Mouse (Mus musculus): Measurements from ENCODE around the gene Trak1. TPM values are rescaled to one million over a fixed set of nuclear protein-coding genes. Genes with fewer than 3 reads are reported as not detected.
"Not testable (repeated sequence)": the region's sequence is repeated elsewhere in the genome, so short reads cannot be mapped to it uniquely, and the experiment has no call there.

Gene Trak1
- polyA plus RNA-seq, 1 experiment from 2014 or later: 43.0 TPM

DNA sequence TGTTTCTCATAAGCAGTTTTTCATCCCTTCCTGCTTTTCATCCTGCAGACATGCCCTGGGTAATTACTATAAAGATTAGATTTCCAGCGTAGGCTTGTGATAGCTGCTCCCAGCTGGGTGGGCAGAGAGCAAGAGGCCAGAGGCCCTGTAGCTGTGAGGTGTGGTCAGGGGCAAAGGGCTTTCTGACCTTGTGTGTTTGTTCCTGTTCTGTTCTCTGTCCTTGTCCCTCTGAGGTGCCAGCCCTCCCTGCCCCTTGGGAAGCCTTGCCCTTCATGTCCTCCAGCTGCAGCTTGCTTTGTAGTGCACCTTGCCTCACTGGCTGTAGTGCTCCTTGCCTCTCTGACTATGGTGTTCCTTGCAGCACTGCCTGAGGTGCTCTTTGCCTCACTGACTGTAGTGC, 139.2 kb downstream of the Trak1 start:
- Histone ChIP-seq H3K4me3 (no peak overlapping the region), H3K9me3 (no peaks in the 10 kb centered on the region), H3K4me1 (replicated peaks) (no peaks in the 10 kb centered on the region; the same call in 1 of the 2 replicates), H3K27me3 (no peaks in the 10 kb centered on the region), H3K27ac (no peak overlapping the region), H3K36me3 (peaks cover 28% of the 10 kb centered on the region), H3K4me2 (no peak overlapping the region), H3K9ac (no peak overlapping the region)
- no peak for ATAC-seq (ENCODE audit: low FRiP score)
- 79% methylated on average over 1 of the region's 1 CpGs for WGBS

DNA sequence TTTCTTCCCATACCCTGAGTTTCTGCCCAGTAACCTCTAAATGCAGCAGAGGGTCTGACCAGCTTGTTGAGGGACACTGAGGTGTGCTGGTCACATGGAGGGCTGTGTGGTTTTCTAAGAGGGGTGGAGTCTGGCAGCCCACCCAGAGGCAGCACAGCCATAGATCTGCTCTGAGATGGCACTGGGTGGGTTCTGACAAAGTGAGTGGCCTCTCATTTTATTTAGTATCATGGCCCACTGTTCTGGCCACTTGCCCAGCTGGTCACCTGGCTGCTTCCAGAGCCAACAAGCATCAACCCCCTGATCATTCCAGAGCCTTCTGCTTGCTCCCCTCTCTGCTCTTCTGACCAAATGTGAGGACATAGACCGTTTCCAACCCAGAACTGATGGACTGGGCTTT, 144.8 kb downstream of the Trak1 start:
- no peak for ATAC-seq (ENCODE audit: low FRiP score)
- H3K36me3 ChIP-seq: peaks cover 60% of the 10 kb centered on the region
- H3K27me3 ChIP-seq: no peaks in the 10 kb centered on the region
- WGBS: 83% methylated on average over 1 of the region's 1 CpGs
- H3K4me2 ChIP-seq: no peak overlapping the region
- H3K27ac ChIP-seq: no peak overlapping the region
- H3K4me1 ChIP-seq (replicated peaks): peaks cover 12% of the 10 kb centered on the region
- no peaks in the 10 kb centered on the region for H3K9me3 ChIP-seq
- H3K4me3 ChIP-seq: no peak overlapping the region
- no peak overlapping the region for H3K9ac ChIP-seq

DNA sequence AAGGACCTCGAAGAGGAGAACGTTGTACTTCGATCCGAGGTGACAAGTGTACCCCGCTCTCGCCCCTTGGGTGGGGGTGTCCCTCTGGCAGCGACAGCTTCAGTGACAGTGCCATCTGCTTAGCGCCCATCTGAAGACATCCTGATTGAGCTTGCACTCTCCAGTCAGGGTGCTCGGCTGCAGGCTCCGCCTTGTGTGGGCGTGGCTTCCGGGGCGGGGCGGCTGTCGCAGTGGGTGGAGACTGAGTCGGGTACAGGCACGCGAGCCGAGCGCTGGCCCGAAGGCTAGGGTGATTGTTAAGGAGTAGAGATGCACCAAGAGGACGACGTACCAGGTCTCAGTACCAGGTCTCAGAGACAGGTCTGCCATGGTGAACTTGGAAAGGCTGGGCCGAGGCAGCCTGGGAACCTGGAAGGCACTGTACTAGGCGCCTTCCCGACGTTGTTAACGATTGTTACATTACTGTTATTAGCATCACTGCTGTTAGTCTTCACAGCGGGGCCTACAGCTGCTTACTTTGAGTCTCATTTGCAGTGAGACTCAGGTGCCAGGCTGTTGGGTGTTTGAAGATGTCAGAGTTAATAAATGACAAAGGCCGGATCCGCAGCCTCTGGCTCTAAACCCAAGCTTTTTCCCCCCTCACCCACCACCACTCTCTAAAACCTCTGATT, 146.5 kb downstream of the Trak1 start:
- Histone ChIP-seq H3K36me3 (peaks cover 77% of the 10 kb centered on the region), H3K9me3 (no peaks in the 10 kb centered on the region), H3K27me3 (no peaks in the 10 kb centered on the region), H3K9ac (no peak overlapping the region), H3K4me1 (replicated peaks) (peaks cover 12% of the 10 kb centered on the region), H3K27ac (peak overlapping the region; percentile 66), H3K4me3 (no peak overlapping the region), H3K4me2 (no peak overlapping the region)
- 69% methylated on average over 31 of the region's 31 CpGs for WGBS
- ATAC-seq (ENCODE audit: low FRiP score): peak; percentile 36; the same call in 1 of the 2 replicates

DNA sequence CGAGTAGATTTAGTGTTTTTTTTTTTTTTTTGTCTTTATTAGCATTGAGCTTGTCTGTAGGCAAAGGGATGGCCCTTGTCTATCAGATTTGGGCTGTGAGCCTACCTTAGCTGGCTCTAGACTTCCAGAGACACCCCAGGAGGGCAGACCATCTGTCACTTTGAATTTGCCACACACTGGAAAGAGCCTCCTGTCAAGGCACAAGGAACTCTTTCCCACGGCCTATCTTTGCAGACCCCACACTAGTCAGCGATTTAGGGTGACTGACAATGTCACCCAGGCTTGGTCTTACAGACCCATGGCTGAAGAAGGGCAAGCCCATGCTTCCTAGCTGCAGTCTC, 147.0 kb downstream of the Trak1 start:
- H3K27me3 ChIP-seq: no peaks in the 10 kb centered on the region
- no peak overlapping the region for H3K4me3 ChIP-seq
- H3K9me3 ChIP-seq: no peaks in the 10 kb centered on the region
- ATAC-seq (ENCODE audit: low FRiP score): no peak
- H3K27ac ChIP-seq: peak overlapping the region; percentile 66; the same call in 1 of the 2 replicates
- 63% methylated on average over 3 of the region's 3 CpGs for WGBS
- H3K36me3 ChIP-seq: peaks cover 82% of the 10 kb centered on the region
- no peak overlapping the region for H3K4me2 ChIP-seq
- peaks cover 12% of the 10 kb centered on the region for H3K4me1 ChIP-seq (replicated peaks)
- no peak overlapping the region for H3K9ac ChIP-seq

DNA sequence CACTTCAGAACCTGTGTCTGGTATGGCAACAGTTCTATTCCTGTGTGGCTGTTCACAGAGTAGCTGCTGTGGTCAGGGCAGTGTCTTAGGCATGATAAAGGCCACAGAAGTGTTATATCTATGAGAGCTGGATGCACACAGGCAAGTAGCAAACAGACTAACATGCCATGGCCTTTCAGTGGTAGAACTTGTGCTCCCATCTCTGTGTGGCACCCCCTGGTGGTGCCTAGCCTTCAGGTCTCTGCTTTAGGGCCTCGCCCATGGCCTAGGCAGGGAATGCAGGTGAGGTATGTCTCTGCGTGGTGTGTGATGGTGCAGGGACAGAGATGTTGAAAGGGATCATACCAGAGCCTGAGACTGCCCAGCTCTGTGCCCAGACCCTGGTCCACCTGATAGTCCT, 148.1 kb downstream of the Trak1 start:
- H3K9ac ChIP-seq: no peak overlapping the region
- no peak overlapping the region for H3K4me2 ChIP-seq
- no peaks in the 10 kb centered on the region for H3K27me3 ChIP-seq
- H3K36me3 ChIP-seq: peaks cover 93% of the 10 kb centered on the region
- 86% methylated on average over 2 of the region's 2 CpGs for WGBS
- no peaks in the 10 kb centered on the region for H3K9me3 ChIP-seq
- peaks cover 12% of the 10 kb centered on the region for H3K4me1 ChIP-seq (replicated peaks)
- no peak overlapping the region for H3K4me3 ChIP-seq
- ATAC-seq (ENCODE audit: low FRiP score): no peak
- no peak overlapping the region for H3K27ac ChIP-seq

DNA sequence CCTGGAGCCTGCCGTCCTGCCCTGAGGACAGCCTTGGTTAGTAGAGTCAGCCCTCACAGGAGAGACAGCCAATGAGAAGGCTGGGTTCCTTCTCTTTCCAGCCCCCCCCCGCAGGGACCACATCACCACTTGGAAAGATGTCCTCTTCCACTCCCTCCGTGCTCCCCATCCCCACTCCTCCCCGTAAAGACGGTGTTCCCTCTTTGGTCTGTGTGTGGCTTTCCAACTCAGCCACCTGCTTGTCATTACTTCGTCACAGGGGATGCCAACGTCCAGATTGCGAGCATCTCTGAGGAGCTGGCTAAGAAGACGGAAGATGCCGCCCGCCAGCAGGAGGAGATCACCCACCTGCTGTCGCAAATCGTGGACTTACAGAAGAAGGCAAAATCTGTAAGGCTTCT, 149.1 kb downstream of the Trak1 start:
- no peaks in the 10 kb centered on the region for H3K9me3 ChIP-seq

DNA sequence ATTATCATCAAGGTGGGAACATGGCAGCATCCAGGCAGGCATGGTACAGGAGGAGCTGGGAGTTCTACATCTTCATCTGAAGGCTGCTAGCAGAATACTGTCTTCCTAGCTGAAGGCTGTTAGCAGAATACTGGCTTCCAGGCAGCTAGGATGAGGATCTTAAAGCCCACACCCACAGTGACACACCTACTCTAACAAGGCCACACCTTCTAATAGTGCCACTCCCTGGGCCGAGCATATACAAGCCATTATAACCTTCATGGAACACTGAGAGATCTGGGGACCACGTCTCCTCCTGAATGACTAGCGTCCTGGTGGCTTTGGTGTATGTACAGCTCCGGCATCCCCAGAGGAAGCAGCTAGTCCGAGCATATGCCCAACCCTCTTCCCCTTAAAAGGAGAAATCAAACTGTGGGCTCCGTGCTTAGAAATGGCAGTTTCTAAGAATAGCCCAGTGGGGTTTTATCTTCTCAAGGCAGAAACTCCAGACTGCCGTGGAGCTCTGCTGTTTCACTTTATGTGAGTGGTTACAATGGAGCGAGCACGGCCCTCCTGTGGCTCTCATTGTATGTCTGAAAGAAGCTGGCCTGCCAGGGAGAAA, 155.1 kb downstream of the Trak1 start:
- H3K36me3 ChIP-seq: peaks cover 99% of the 10 kb centered on the region
- not testable (repeated sequence) for H3K4me1 ChIP-seq (replicated peaks); H3K27me3 ChIP-seq; H3K9me3 ChIP-seq; ATAC-seq (ENCODE audit: low FRiP score); H3K4me3 ChIP-seq; H3K9ac ChIP-seq; H3K4me2 ChIP-seq; H3K27ac ChIP-seq
- 48% methylated on average over 9 of the region's 9 CpGs for WGBS

More for the DNA sequence above, 149.1 kb downstream of the Trak1 start:
- H3K4me2 ChIP-seq: no peak overlapping the region
- no peaks in the 10 kb centered on the region for H3K27me3 ChIP-seq
- H3K36me3 ChIP-seq: peaks cover 96% of the 10 kb centered on the region
- no peak overlapping the region for H3K4me3 ChIP-seq
- peaks cover 12% of the 10 kb centered on the region for H3K4me1 ChIP-seq (replicated peaks)
- no peak overlapping the region for H3K27ac ChIP-seq
- H3K9ac ChIP-seq: 0 out of 2 replicates have a peak overlapping the region, but pooled peaks have one; percentile 8
- no peak for ATAC-seq (ENCODE audit: low FRiP score)
- 91% methylated on average over 13 of the region's 13 CpGs for WGBS

DNA sequence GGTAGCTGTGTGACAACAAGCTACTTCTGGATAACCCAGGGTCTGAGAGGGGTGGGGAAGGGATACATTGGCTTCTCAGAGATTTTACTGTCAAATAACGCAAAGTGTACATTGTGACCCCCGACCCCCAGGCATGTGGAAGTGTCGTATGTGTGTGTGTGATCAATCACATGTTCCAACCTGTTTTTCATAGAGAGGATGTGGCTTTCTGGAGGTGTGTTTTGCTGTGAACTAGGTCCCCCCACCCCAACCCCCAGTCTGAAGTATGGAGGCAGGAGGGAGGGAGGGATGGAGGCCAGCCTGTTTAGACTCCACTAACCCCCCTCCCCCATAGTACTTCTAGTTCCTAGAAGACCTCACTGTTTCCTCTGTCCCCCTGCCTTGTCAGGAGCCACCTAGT, 157.6 kb downstream of the Trak1 start:
- Histone ChIP-seq H3K4me1 (replicated peaks) (no peaks in the 10 kb centered on the region), H3K4me2 (no peak overlapping the region), H3K36me3 (peaks cover 94% of the 10 kb centered on the region), H3K9me3 (no peaks in the 10 kb centered on the region), H3K4me3 (no peak overlapping the region), H3K27me3 (no peaks in the 10 kb centered on the region), H3K27ac (no peak overlapping the region), H3K9ac (no peak overlapping the region)
- ATAC-seq (ENCODE audit: low FRiP score): no peak
- WGBS: 95% methylated on average over 3 of the region's 3 CpGs

DNA sequence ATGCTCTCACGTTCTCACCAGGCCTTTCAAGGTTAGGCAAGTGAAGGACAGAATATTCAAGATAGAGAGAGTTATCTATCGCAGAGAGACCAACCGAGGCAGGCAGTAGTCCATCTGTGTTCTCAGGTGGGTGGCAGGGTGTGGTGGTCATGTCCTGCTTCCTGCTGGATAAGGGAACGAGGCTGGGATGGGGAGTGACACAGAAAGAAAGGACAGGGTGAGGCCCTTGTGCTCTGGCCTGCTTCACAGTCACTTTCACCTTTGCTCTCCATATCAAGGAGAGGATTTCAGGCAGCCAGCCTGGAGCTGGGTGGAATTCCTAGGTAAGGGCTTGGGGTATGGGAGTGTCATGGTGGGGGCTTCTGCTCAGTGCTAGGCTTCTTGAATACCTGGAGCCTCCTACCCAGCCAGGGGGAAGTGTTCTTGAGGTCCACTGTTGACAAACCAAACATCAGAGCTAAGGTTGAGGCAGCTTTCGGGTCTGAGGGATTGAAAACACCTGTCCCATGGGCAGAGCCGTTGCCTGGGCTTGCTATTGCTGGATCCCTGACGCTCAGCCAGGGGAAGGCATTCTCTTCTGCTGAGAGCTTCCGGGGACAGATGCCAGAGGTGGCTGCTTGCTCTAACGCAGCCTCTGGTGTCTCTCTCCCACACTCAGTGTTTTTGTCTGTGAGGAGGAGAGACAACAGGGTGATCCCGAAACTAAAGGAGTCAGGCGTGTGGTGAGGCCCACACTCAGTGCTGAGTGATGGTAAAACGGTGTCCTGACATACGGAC, 159.6 kb downstream of the Trak1 start:
- no peaks in the 10 kb centered on the region for H3K4me1 ChIP-seq (replicated peaks)
- H3K27ac ChIP-seq: no peak overlapping the region
- ATAC-seq (ENCODE audit: low FRiP score): no peak
- no peak overlapping the region for H3K9ac ChIP-seq
- H3K4me3 ChIP-seq: no peak overlapping the region
- peaks cover 94% of the 10 kb centered on the region for H3K36me3 ChIP-seq
- 92% methylated on average over 13 of the region's 13 CpGs for WGBS
- no peaks in the 10 kb centered on the region for H3K9me3 ChIP-seq
- H3K4me2 ChIP-seq: no peak overlapping the region
- H3K27me3 ChIP-seq: no peaks in the 10 kb centered on the region

DNA sequence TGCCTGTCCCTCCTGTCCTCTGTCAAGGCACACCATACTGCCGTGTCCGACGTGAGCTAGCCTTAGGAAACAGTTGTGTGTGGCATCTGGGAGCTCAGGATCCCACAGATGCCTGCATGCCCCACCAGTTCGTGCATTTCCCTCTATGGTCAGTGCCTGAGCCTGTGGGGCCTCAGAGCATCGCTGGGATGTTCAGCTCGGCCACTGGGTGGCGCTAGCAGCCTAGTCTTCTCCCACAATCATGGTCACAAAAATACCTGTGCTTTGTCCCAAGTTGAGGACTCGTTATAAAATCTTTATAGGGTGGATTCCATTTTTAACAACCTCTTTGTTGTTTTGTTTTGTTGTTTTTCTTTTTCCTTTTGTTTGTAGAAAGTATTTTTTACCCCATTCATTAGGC, 161.2 kb downstream of the Trak1 start:
- no peak overlapping the region for H3K9ac ChIP-seq
- H3K4me1 ChIP-seq (replicated peaks): no peaks in the 10 kb centered on the region
- no peaks in the 10 kb centered on the region for H3K27me3 ChIP-seq
- ATAC-seq (ENCODE audit: low FRiP score): no peak
- 36% methylated on average over 8 of the region's 8 CpGs for WGBS
- peaks cover 91% of the 10 kb centered on the region for H3K36me3 ChIP-seq
- no peak overlapping the region for H3K4me3 ChIP-seq
- no peaks in the 10 kb centered on the region for H3K9me3 ChIP-seq
- H3K4me2 ChIP-seq: no peak overlapping the region
- no peak overlapping the region for H3K27ac ChIP-seq

DNA sequence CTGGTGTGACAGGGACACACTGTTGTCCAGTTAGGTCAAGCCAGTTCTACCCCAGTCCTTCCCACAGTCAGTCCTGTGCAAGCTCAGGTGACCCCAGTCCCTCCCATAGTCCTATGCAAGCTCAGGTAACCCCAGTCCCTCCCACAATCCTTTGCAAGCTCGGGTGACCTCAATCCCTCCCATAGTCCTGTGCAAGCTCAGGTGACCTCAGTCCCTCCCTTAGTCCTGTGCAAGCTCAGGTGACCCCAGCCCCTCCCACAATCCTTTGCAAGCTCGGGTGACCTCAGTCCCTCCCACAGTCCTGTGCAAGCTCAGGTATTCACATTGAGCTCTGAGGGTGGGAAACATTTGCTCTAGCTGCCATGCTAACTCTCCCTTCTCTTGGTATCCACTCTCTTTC, 162.6 kb downstream of the Trak1 start:
- Histone ChIP-seq H3K4me2 (no peak overlapping the region), H3K4me1 (replicated peaks) (no peaks in the 10 kb centered on the region), H3K9me3 (no peaks in the 10 kb centered on the region), H3K36me3 (peaks cover 87% of the 10 kb centered on the region), H3K4me3 (no peak overlapping the region), H3K27ac (no peak overlapping the region), H3K27me3 (no peaks in the 10 kb centered on the region), H3K9ac (no peak overlapping the region)
- 83% methylated on average over 2 of the region's 2 CpGs for WGBS
- ATAC-seq (ENCODE audit: low FRiP score): no peak

DNA sequence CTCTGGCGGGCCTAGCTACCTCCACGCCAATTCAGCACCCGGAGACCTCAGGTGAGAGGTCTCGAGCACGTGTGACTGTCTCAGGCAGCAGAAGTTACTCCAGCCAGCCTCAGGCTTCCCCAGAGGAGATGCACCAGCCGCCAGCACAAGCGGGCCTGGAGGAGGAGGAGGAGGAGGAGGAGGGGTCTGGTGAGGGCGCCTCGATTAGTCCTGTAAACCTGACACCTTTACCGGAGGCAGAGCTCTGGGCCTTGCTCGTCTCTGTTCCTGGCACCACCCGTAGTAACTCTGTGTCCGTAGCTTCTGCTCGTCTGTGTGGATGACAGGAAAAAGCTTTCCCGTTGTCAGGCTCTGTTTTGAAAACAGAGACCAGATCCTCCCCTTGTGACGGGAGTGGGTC, 163.2 kb downstream of the Trak1 start:
- no peaks in the 10 kb centered on the region for H3K4me1 ChIP-seq (replicated peaks)
- no peak overlapping the region for H3K4me2 ChIP-seq
- peaks cover 82% of the 10 kb centered on the region for H3K36me3 ChIP-seq
- no peak overlapping the region for H3K4me3 ChIP-seq
- H3K27ac ChIP-seq: no peak overlapping the region
- ATAC-seq (ENCODE audit: low FRiP score): no peak
- no peaks in the 10 kb centered on the region for H3K9me3 ChIP-seq
- no peaks in the 10 kb centered on the region for H3K27me3 ChIP-seq
- 80% methylated on average over 16 of the region's 16 CpGs for WGBS
- no peak overlapping the region for H3K9ac ChIP-seq
